Mouse (Mus musculus): Measurements from ENCODE around the gene Rom1. TPM values are rescaled to one million over a fixed set of nuclear protein-coding genes. Genes with fewer than 3 reads are reported as not detected.

Rom1 gene
- polyA plus RNA-seq, 1 experiment from 2014 or later, result 2.0 TPM

Small RNAs within 50 kb of the gene (microRNA-seq; reads per million reads assigned to microRNA genes)
- gene Mir5136, result not detected

Other genes with a start within 250 kb of the Rom1 start
- 80.8 and 91.1 TPM in 2 replicates for gene Slc3a2, start 206.0 kb downstream of the Rom1 start, polyA plus RNA-seq (2014; fragmentation: Nextera tagmentation; extraction: Ambion mirVana)
- gene Wdr74, start 193.5 kb downstream of the Rom1 start, polyA plus RNA-seq (2014; fragmentation: Nextera tagmentation; extraction: Ambion mirVana), result 79.4 and 85.6 TPM in 2 replicates
- gene 1700092M07Rik, start 188.6 kb downstream of the Rom1 start, polyA plus RNA-seq (2014; fragmentation: Nextera tagmentation; extraction: Ambion mirVana), result 1.0 and 1.9 TPM in 2 replicates
- gene Stx5a, start 187.9 kb downstream of the Rom1 start, polyA plus RNA-seq (2014; fragmentation: Nextera tagmentation; extraction: Ambion mirVana), result 141 and 143 TPM in 2 replicates
- gene Nxf1, start 172.3 kb downstream of the Rom1 start, polyA plus RNA-seq (2014; fragmentation: Nextera tagmentation; extraction: Ambion mirVana), result 168 and 178 TPM in 2 replicates
- 178 and 194 TPM in 2 replicates for gene Tmem223, start 158.4 kb downstream of the Rom1 start, polyA plus RNA-seq (2014; fragmentation: Nextera tagmentation; extraction: Ambion mirVana)
- gene Tmem179b, start 154.9 kb downstream of the Rom1 start, polyA plus RNA-seq (2014; fragmentation: Nextera tagmentation; extraction: Ambion mirVana), result 85.4 and 94.0 TPM in 2 replicates
- 17.1 and 17.5 TPM in 2 replicates for gene Taf6l, start 142.9 kb downstream of the Rom1 start, polyA plus RNA-seq (2014; fragmentation: Nextera tagmentation; extraction: Ambion mirVana)
- 140 and 151 TPM in 2 replicates for gene Polr2g, start 130.8 kb downstream of the Rom1 start, polyA plus RNA-seq (2014; fragmentation: Nextera tagmentation; extraction: Ambion mirVana)
- 4.7 and 5.2 TPM in 2 replicates for gene Zbtb3, start 126.8 kb downstream of the Rom1 start, polyA plus RNA-seq (2014; fragmentation: Nextera tagmentation; extraction: Ambion mirVana)
- gene Ttc9c, start 110.0 kb downstream of the Rom1 start, polyA plus RNA-seq (2014; fragmentation: Nextera tagmentation; extraction: Ambion mirVana), result 47.5 and 51.7 TPM in 2 replicates
- gene Hnrnpul2, start 109.3 kb downstream of the Rom1 start, polyA plus RNA-seq (2014; fragmentation: Nextera tagmentation; extraction: Ambion mirVana), result 10.0 and 10.1 TPM in 2 replicates
- gene AC129217.1, start 99.6 kb downstream of the Rom1 start, polyA plus RNA-seq (2014; fragmentation: Nextera tagmentation; extraction: Ambion mirVana), result not detected in 2 replicates
- 42.5 and 43.0 TPM in 2 replicates for gene Bscl2, start 91.9 kb downstream of the Rom1 start, polyA plus RNA-seq (2014; fragmentation: Nextera tagmentation; extraction: Ambion mirVana)
- 13.9 and 17.8 TPM in 2 replicates for gene Gng3, start 90.2 kb downstream of the Rom1 start, polyA plus RNA-seq (2014; fragmentation: Nextera tagmentation; extraction: Ambion mirVana)
- 1.2 and 1.6 TPM in 2 replicates for gene Lrrn4cl, start 78.6 kb downstream of the Rom1 start, polyA plus RNA-seq (2014; fragmentation: Nextera tagmentation; extraction: Ambion mirVana)
- 154 and 162 TPM in 2 replicates for gene Ubxn1, start 57.9 kb downstream of the Rom1 start, polyA plus RNA-seq (2014; fragmentation: Nextera tagmentation; extraction: Ambion mirVana)
- gene Uqcc3, start 48.4 kb downstream of the Rom1 start, polyA plus RNA-seq (2014; fragmentation: Nextera tagmentation; extraction: Ambion mirVana), result 63.9 and 67.6 TPM in 2 replicates
- 58.5 and 82.3 TPM in 2 replicates for gene Lbhd1, start 45.6 kb downstream of the Rom1 start, polyA plus RNA-seq (2014; fragmentation: Nextera tagmentation; extraction: Ambion mirVana)
- not detected in 2 replicates for gene Gm49403, start 45.4 kb downstream of the Rom1 start, polyA plus RNA-seq (2014; fragmentation: Nextera tagmentation; extraction: Ambion mirVana)
- gene 1810009A15Rik, start 40.5 kb downstream of the Rom1 start, polyA plus RNA-seq (2014; fragmentation: Nextera tagmentation; extraction: Ambion mirVana), result 71.0 and 82.4 TPM in 2 replicates
- not detected in 2 replicates for gene Gm49416, start 40.4 kb downstream of the Rom1 start, polyA plus RNA-seq (2014; fragmentation: Nextera tagmentation; extraction: Ambion mirVana)
- 29.3 and 33.5 TPM in 2 replicates for gene Ints5, start 36.4 kb downstream of the Rom1 start, polyA plus RNA-seq (2014; fragmentation: Nextera tagmentation; extraction: Ambion mirVana)
- 82.0 and 90.3 TPM in 2 replicates for gene Ganab, start 31.3 kb downstream of the Rom1 start, polyA plus RNA-seq (2014; fragmentation: Nextera tagmentation; extraction: Ambion mirVana)
- 35.7 and 37.5 TPM in 2 replicates for gene B3gat3, start 9.0 kb downstream of the Rom1 start, polyA plus RNA-seq (2014; fragmentation: Nextera tagmentation; extraction: Ambion mirVana)
- gene Eml3, start 196 bp upstream of the Rom1 start, polyA plus RNA-seq (2014; fragmentation: Nextera tagmentation; extraction: Ambion mirVana), result 16.8 and 18.2 TPM in 2 replicates
- 41.5 and 45.3 TPM in 2 replicates for gene Mta2, start 12.5 kb upstream of the Rom1 start, polyA plus RNA-seq (2014; fragmentation: Nextera tagmentation; extraction: Ambion mirVana)
- 27.2 and 27.6 TPM in 2 replicates for gene Tut1, start 24.5 kb upstream of the Rom1 start, polyA plus RNA-seq (2014; fragmentation: Nextera tagmentation; extraction: Ambion mirVana)
- gene Eef1g, start 37.7 kb upstream of the Rom1 start, polyA plus RNA-seq (2014; fragmentation: Nextera tagmentation; extraction: Ambion mirVana), result 469 and 470 TPM in 2 replicates
- gene Ahnak, start 59.9 kb upstream of the Rom1 start, polyA plus RNA-seq (2014; fragmentation: Nextera tagmentation; extraction: Ambion mirVana), result 33.4 and 40.6 TPM in 2 replicates
- not detected in 2 replicates for gene Scgb1a1, start 158.6 kb upstream of the Rom1 start, polyA plus RNA-seq (2014; fragmentation: Nextera tagmentation; extraction: Ambion mirVana)
- 9.3 and 15.2 TPM in 2 replicates for gene Asrgl1, start 206.3 kb upstream of the Rom1 start, polyA plus RNA-seq (2014; fragmentation: Nextera tagmentation; extraction: Ambion mirVana)

Measured in stomach, embryonic 14.5 days (tissue).